Mouse (Mus musculus): ENCODE measurements around the gene Vps37b.

Gene Vps37b

GRCm38 (mm10) chr5:124021148-124021547 lies 10.9 kb downstream of the Vps37b start:
- no peak for DNase-seq

GRCm38 (mm10) chr5:124019348-124020216 lies 12.5 kb downstream of the Vps37b start:
- peak; percentile 73 to 79 for DNase-seq

GRCm38 (mm10) chr5:124018651-124019050 lies 13.4 kb downstream of the Vps37b start:
- no peak for DNase-seq

GRCm38 (mm10) chr5:124017941-124018340 lies 14.1 kb downstream of the Vps37b start:
- no peak for DNase-seq

GRCm38 (mm10) chr5:124016291-124016821 lies 15.7 kb downstream of the Vps37b start:
- no peak for DNase-seq

- DNase-seq, result no peak
Measured at GRCm38 (mm10) chr5:124015727-124016126, 16.3 kb downstream of the Vps37b start.

GRCm38 (mm10) chr5:124014791-124015251 lies 17.2 kb downstream of the Vps37b start:
- DNase-seq, result peak; percentile 68 to 84

- DNase-seq, result no peak
Measured at GRCm38 (mm10) chr5:124014180-124014579, 17.9 kb downstream of the Vps37b start.

- no peak for DNase-seq
Measured at GRCm38 (mm10) chr5:124013747-124014146, 18.3 kb downstream of the Vps37b start.

- DNase-seq, result no peak
Measured at GRCm38 (mm10) chr5:124012885-124013284, 19.2 kb downstream of the Vps37b start.

- DNase-seq, result no peak
Measured at GRCm38 (mm10) chr5:124011927-124012326, 20.1 kb downstream of the Vps37b start.

GRCm38 (mm10) chr5:124010910-124011655 lies 21.0 kb downstream of the Vps37b start:
- DNase-seq, result peak; percentile 51 to 72

GRCm38 (mm10) chr5:124010077-124010476 lies 22.0 kb downstream of the Vps37b start:
- DNase-seq, result no peak

- DNase-seq, result peak; percentile 81 to 84
Measured at GRCm38 (mm10) chr5:124006891-124007491, 25.1 kb downstream of the Vps37b start.

GRCm38 (mm10) chr5:124006082-124006873 lies 25.8 kb downstream of the Vps37b start:
- peak in 1 of 2 experiments; percentile 57 for DNase-seq

- peak; percentile 51 to 67 for DNase-seq
Measured at GRCm38 (mm10) chr5:124005591-124005990, 26.5 kb downstream of the Vps37b start.

- DNase-seq, result no peak
Measured at GRCm38 (mm10) chr5:124005151-124005500, 26.9 kb downstream of the Vps37b start.

- DNase-seq, result peak; percentile 85 to 89
Measured at GRCm38 (mm10) chr5:124004356-124005150, 27.5 kb downstream of the Vps37b start.

GRCm38 (mm10) chr5:124003375-124003774 lies 28.7 kb downstream of the Vps37b start:
- DNase-seq, result peak in 1 of 2 experiments; percentile 43

- peak; percentile 80 to 84 for DNase-seq
Measured at GRCm38 (mm10) chr5:124002876-124003275, 29.2 kb downstream of the Vps37b start.

GRCm38 (mm10) chr5:124001274-124001673 lies 30.8 kb downstream of the Vps37b start:
- DNase-seq, result no peak

Data from kidney, postnatal 36 days (tissue).